Mouse (Mus musculus) hindbrain, embryonic 10.5 days (tissue): ENCODE measurements around the gene Tor1b. TPM values are rescaled to one million over a fixed set of nuclear protein-coding genes. Genes with fewer than 3 reads are reported as not detected.
A peak's percentile ranks its signal among the peaks of the same experiment; 100 is the strongest.

Experiments
- DNase-seq: peaks from one replicate; pipeline ENCODE4 v3.0.0-alpha.2; 2017; ENCODE audit warnings: low spot score
- H3K27ac ChIP-seq: fragments of 300-500 bp; sonication (generic); 2 replicates; pipeline ENCODE4 v1.5.1; 2016; ENCODE audit warnings: mild to moderate bottlenecking, moderate library complexity
- H3K27me3 ChIP-seq: fragments of 300-500 bp; sonication (generic); 2 replicates; pipeline ENCODE4 v1.6.1; 2016; ENCODE audit warnings: mild to moderate bottlenecking; ENCODE audit not compliant: poor library complexity, insufficient read depth, severe bottlenecking
- H3K36me3 ChIP-seq: fragments of 300-500 bp; sonication (generic); 2 replicates; pipeline ENCODE4 v1.6.1; 2016; ENCODE audit warnings: mild to moderate bottlenecking, moderate library complexity
- H3K4me1 ChIP-seq: fragments of 300-500 bp; sonication (generic); replicated peaks from 2 replicates; pipeline ENCODE4 v1.6.1; 2016; ENCODE audit warnings: mild to moderate bottlenecking
- H3K4me3 ChIP-seq: fragments of 300-500 bp; sonication (generic); 2 replicates; pipeline ENCODE4 v1.5.1; 2016; ENCODE audit warnings: mild to moderate bottlenecking, moderate library complexity
- H3K9me3 ChIP-seq: fragments of 300-500 bp; sonication (generic); 2 replicates; pipeline ENCODE4 v1.6.1; 2016; ENCODE audit warnings: mild to moderate bottlenecking, moderate library complexity
- WGBS: fragments of 180-500 bp; shearing (Covaris S2); methylation state at CpG from one replicate; pipeline ENCODE4 v1.1.7; 2016; 5-methylcytosine and 5-hydroxymethylcytosine counted together
- polyA plus RNA-seq: library from polyadenylated mRNA; unstranded; fragments of >200 nt; fragmentation: Nextera tagmentation; extraction: Ambion mirVana; gene quantifications from 2 replicates; pipeline ENCODE4 v1.2.1, GENCODE M21; 2016

Gene Tor1b
- polyA plus RNA-seq, 1 experiment from 2014 or later, result 19.1 TPM

GRCm38 (mm10) chr2:30967352-30968327 lies 14.9 kb downstream of the Tor1b start, which contains the start of gene Tor1a:
Tor1a (minus strand) TSS chr2:30967933.
- H3K36me3 ChIP-seq, result peaks cover 52% of the 10 kb centered on the region
- peak within 1 kb of the TSS; percentile 96 for H3K4me3 ChIP-seq
- peak; percentile 92 for DNase-seq
- H3K27me3 ChIP-seq, result no peaks in the 10 kb centered on the region
- H3K27ac ChIP-seq, result peak within 1 kb of the TSS; percentile 91
- H3K4me1 ChIP-seq, result peaks cover 29% of the 10 kb centered on the region
- no peaks in the 10 kb centered on the region for H3K9me3 ChIP-seq
- 2% methylated on average over 59 of the region's 59 CpGs for WGBS

DNA sequence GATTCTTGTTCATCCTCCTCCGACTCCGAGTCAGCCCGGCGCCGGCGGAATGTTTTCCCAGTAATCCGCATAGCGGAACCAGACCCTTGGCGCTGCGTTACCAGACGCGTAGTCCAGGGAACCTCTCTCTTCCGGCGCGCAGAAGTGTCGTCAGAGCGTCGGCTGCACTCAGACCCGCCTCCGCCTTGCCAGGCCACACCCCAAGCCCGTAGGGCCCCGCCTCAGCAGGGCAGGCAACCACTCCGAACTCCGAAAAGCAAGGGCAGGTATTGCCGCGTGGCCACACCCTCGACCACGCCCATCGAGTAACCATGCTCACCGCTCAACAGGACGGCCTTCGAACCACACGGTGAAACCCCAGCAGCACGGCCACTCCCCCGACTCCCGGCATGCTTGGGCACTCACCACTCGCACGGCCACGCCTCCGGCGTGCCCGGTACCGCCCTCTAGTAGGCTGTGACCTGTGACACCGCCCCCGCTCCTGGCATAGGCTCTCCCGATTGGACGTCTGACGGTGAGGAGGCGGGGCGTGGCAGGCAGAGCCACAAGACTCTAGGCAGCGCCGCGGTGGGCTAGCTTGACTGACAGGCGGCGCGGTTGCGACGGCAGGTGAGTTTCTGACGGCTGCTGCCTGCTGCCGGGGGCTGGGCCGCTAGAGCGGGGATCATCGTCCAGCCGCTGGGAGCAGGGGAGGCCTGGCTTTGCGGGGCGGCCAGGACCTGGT lies 29.2 kb downstream of the Tor1b start, which contains the start of the genes BC005624 and Usp20:
Gene BC005624, minus strand, starts transcription at position 412 of the 724 bp plus-strand sequence.
Gene Usp20, plus strand, starts transcription at position 490 of the 724 bp plus-strand sequence.
- WGBS, result under 1% methylated on average over 66 of the region's 66 CpGs
- Histone ChIP-seq H3K36me3 (peaks cover 33% of the 10 kb centered on the region), H3K27me3 (no peaks in the 10 kb centered on the region), H3K9me3 (no peaks in the 10 kb centered on the region), H3K4me1 (peaks cover 37% of the 10 kb centered on the region), H3K27ac (peak within 1 kb of the TSS; percentile 83), H3K4me3 (peak within 1 kb of the TSS; percentile 82)
- DNase-seq, result peak; percentile 99

GRCm38 (mm10) chr2:30983024-30983423 lies 30.3 kb downstream of the Tor1b start:
- Histone ChIP-seq H3K27ac (0 out of 2 replicates have a peak overlapping the region, but pooled peaks have one; percentile 23), H3K27me3 (no peaks in the 10 kb centered on the region), H3K4me1 (peaks cover 37% of the 10 kb centered on the region), H3K9me3 (no peaks in the 10 kb centered on the region), H3K36me3 (peaks cover 22% of the 10 kb centered on the region), H3K4me3 (peak overlapping the region; percentile 82)
- DNase-seq, result no peak
- 59% methylated on average over 7 of the region's 7 CpGs for WGBS

DNA sequence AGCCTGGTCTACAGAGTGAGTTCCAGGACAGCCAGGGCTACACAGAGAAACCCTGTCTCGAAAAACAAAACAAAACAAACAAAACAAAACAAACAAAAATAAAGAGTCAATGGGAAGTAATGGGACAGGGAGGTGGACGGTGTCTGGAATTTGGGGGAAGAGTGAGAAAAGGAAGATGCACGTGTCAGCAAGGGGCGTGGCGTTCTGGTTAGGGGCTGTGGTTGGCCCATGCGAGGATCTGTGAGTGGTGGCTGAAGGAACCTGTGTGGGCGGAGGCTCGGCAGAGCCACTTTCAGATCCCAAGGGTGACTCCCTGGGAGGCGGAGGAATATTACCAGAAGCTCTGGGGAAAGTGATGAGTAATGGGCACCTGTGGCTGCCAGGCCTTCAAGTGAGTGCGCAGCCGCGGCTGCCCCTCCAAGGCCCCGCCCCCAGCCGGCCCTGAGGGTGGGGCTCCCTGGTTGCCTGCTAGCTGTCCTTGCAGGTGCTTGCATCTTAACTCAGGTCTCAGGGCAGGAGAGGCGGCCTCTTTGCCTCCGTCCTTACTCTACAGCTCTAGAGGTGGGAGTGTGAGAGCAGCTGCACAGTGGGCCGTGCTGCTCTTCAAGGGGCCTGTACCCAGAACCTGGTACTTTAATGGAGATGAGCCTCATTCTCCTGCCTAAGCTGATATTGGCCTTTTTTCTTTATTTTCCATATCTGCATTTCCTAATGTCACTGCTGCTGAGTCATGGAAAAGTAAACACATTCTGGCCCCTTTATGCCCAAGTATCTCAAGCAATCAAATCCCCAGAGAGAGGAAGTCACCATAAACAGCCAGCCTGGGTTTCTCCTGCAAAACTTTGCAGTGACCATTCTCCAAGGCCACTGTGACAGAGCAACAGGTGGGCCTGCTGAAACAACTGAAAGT lies 32.6 kb downstream of the Tor1b start:
- no peak for DNase-seq
- peaks cover 36% of the 10 kb centered on the region for H3K4me1 ChIP-seq
- no peaks in the 10 kb centered on the region for H3K9me3 ChIP-seq
- H3K27me3 ChIP-seq, result no peaks in the 10 kb centered on the region
- H3K27ac ChIP-seq, result no peak overlapping the region
- 22% methylated on average over 17 of the region's 17 CpGs for WGBS
- peaks cover under 1% of the 10 kb centered on the region; the same call in 1 of the 2 replicates for H3K36me3 ChIP-seq
- H3K4me3 ChIP-seq, result no peak overlapping the region

DNA sequence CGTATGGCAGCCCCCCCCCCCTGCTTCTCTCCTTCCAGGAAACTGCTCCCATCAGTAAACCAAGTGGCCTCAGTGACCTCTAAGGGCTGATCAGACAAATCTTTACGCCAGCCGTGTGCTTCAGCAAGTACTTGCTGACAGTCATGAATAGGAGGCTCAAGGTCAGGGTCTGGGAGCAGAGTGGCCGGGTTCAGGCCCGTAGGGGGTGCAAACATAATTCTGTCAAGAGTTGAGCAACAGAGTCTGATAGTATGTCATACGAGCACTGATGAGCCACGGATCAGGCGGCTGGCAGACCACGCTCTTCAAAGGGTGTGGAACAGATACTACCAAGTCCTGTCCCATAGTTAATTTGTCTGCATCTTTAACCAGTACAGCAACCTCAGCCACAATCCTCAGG lies 37.5 kb downstream of the Tor1b start:
- Histone ChIP-seq H3K27ac (no peak overlapping the region), H3K9me3 (no peaks in the 10 kb centered on the region), H3K27me3 (no peaks in the 10 kb centered on the region), H3K4me1 (peaks cover 4% of the 10 kb centered on the region), H3K36me3 (0 out of 2 replicates have a peak, but pooled peaks cover 6% of the 10 kb centered on the region), H3K4me3 (no peak overlapping the region)
- DNase-seq, result no peak
- 88% methylated on average over 9 of the region's 9 CpGs for WGBS

GRCm38 (mm10) chr2:30994853-30995252 lies 42.1 kb downstream of the Tor1b start:
- DNase-seq, result no peak
- no peak overlapping the region for H3K4me3 ChIP-seq
- WGBS, result 93% methylated on average over 4 of the region's 4 CpGs

GRCm38 (mm10) chr2:30995432-30995996 lies 42.8 kb downstream of the Tor1b start:
- Histone ChIP-seq H3K27me3 (no peaks in the 10 kb centered on the region), H3K4me3 (no peak overlapping the region), H3K27ac (no peak overlapping the region), H3K9me3 (no peaks in the 10 kb centered on the region), H3K4me1 (peaks cover 17% of the 10 kb centered on the region), H3K36me3 (peaks cover 23% of the 10 kb centered on the region)
- DNase-seq, result no peak
- 80% methylated on average over 11 of the region's 11 CpGs for WGBS

More at GRCm38 (mm10) chr2:30994853-30995252, 42.1 kb downstream of the Tor1b start:
- Histone ChIP-seq H3K27ac (no peak overlapping the region), H3K36me3 (peaks cover 17% of the 10 kb centered on the region), H3K4me1 (peaks cover 17% of the 10 kb centered on the region), H3K9me3 (no peaks in the 10 kb centered on the region), H3K27me3 (no peaks in the 10 kb centered on the region)

GRCm38 (mm10) chr2:30998443-30999260 lies 45.9 kb downstream of the Tor1b start:
- no peak for DNase-seq
- no peak overlapping the region for H3K4me3 ChIP-seq
- no peaks in the 10 kb centered on the region for H3K9me3 ChIP-seq
- no peaks in the 10 kb centered on the region for H3K27me3 ChIP-seq
- H3K4me1 ChIP-seq, result peaks cover 17% of the 10 kb centered on the region
- H3K27ac ChIP-seq, result 0 out of 2 replicates have a peak overlapping the region, but pooled peaks have one; percentile 30
- WGBS, result 69% methylated on average over 8 of the region's 8 CpGs
- H3K36me3 ChIP-seq, result peaks cover 36% of the 10 kb centered on the region

- 93% methylated on average over 10 of the region's 10 CpGs for WGBS
Observed at GRCm38 (mm10) chr2:31002857-31003256, 50.1 kb downstream of the Tor1b start.

DNA sequence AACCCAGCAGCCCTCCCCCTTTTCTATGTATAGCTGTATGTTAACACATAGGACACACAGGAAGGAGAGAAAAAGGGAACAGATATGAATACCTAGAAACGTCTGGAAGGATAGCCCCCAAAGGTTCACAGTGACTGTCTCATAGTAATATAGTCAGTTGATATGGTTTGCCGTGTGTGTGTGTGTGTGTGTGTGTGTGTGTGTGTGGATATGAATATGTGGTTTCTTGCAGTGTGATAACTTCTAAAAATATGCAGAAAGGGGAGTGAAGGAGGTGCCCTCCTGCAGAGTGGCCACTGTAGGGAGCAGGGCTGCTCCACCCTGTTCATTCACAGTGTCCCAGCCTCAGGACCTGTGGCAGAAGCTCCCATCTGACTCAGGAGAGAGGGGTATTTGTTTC lies 52.7 kb downstream of the Tor1b start:
- Histone ChIP-seq H3K4me3 (no peak overlapping the region), H3K36me3 (peaks cover 68% of the 10 kb centered on the region), H3K27me3 (no peaks in the 10 kb centered on the region), H3K9me3 (no peaks in the 10 kb centered on the region), H3K4me1 (no peaks in the 10 kb centered on the region), H3K27ac (no peak overlapping the region)
- DNase-seq, result no peak
- 79% methylated on average over 2 of the region's 2 CpGs for WGBS

More at GRCm38 (mm10) chr2:31002857-31003256, 50.1 kb downstream of the Tor1b start:
- no peak for DNase-seq
- Histone ChIP-seq H3K4me1 (peaks cover 7% of the 10 kb centered on the region; the same call in 1 of the 2 replicates), H3K27me3 (no peaks in the 10 kb centered on the region), H3K4me3 (no peak overlapping the region), H3K27ac (no peak overlapping the region), H3K9me3 (no peaks in the 10 kb centered on the region), H3K36me3 (peaks cover 63% of the 10 kb centered on the region)

GRCm38 (mm10) chr2:31006434-31006833 lies 53.7 kb downstream of the Tor1b start:
- no peak for DNase-seq
- no peak overlapping the region for H3K27ac ChIP-seq
- H3K36me3 ChIP-seq, result peaks cover 78% of the 10 kb centered on the region
- 86% methylated on average over 5 of the region's 5 CpGs for WGBS
- no peaks in the 10 kb centered on the region for H3K9me3 ChIP-seq
- H3K4me1 ChIP-seq, result no peaks in the 10 kb centered on the region
- no peaks in the 10 kb centered on the region for H3K27me3 ChIP-seq
- no peak overlapping the region for H3K4me3 ChIP-seq
